Mouse (Mus musculus): ENCODE measurements at regions not wholly inside any gene's neighbourhood (a gene's known extent, or its start where the extent isn't known, plus 50 kb on each side); places are given as distances from the start of the nearest gene placed in this dataset.
"Not testable (repeated sequence)": the region's sequence is repeated elsewhere in the genome, so short reads cannot be mapped to it uniquely, and the experiment has no call there.

DNA sequence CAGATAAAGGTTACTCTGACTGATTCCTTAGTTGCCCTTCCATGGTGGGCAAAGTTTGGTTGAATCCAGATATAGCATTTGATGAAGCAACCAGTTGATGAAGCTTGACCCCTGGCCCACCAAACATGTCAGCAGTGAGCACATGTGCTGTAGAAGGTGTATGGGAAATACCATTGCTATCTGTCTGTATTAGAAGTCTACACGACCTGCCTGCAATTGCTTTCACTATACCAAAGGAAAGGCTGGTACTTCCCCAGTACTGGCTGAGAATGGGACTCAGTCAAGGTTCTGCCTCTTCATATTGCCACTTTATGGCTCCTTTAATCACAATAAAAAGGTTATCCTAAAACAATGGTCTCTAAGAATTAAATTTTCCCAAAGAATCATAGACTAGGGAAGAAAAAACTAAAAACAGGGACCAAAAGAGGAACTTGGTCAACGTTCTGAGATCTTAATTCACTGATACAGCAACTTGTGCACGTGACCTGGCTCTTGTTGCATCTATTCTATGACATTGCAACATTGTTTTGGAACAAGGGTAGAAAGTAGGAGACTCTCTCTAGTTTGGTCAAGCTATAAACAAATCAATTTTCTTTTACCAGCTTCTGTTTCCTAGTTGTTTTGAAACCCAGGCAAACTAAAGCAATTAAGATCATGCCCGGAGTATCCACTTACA, 284.0 kb downstream of the Rapgef2 start:
- no peak for DNase-seq

DNA sequence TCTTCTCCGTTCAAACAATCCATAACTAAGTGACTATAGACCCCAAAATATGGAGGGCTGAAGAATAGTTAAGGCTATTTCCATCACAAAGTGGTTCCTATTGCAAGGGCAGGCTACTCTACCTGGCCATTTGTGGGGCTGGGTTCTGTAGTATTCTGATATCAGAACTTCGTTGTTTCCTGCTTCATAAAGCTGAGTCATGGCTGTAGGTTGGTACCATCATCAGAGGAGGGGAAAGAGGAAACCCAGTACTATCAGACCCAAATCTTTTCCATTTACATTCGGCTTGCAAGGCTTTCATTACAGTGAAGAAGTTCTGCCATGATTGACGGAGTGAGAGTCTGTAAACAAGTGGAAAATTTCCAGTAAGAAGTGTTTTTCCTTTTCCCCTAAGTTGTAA, 284.6 kb downstream of the Rapgef2 start:
- DNase-seq = no peak

DNA sequence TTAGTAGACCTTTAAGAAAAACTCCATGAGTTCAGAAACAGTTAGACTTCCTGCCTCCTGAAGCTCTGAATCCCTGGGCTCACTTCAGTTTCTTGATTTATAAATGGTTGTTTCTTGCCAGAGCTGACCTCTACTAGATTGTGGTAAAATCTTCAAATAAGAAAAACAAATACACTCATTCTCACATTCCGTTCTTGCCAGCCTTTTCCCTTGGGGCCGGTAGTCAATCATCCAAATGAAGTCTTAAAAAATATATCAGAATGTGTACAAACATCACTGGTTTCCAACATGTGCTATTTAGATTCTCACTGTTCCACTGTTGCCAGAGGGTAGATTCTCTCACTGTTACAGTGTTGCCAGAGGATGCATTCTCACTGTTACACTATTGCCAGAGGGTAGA, 286.0 kb downstream of the Rapgef2 start:
- DNase-seq = no peak

DNA sequence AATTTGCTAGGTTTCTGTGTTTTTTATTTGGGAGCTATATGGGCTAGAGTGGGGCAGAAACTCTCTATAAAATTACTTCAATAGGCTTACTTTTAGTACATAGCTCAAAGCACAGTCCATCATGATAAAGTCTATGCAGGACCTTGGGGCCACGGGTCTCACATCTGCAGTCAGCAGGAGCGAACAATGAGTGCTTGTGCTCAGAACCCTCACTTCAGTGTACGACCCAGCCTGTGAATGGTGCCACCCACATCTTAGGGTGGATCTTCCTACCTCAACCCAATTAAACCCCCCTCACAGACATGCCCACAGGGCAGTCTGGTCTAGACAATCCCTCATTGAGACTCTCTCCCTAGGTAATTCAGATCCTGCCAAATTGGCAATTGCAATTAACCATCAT, 286.5 kb downstream of the Rapgef2 start:
- DNase-seq = no peak

DNA sequence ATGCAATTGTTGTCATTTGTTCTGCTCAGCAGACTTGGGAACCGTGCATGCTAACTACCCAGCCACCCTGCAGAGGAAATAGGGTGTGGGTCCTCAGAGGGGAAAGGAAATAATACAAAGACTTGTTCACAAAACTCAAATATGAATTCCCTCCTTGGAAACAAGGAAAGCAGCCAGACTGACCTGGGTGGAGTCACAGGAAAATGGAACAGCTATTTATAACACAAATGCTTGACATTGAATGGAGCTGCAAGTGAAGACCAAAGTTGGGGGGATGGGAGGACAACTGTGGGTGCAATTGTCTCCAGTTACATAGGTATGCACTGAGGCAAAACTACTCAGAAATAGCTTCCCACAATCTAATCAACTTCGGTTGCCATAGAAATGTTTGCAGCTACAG, 298.2 kb downstream of the Rapgef2 start:
- no peak for DNase-seq

DNA sequence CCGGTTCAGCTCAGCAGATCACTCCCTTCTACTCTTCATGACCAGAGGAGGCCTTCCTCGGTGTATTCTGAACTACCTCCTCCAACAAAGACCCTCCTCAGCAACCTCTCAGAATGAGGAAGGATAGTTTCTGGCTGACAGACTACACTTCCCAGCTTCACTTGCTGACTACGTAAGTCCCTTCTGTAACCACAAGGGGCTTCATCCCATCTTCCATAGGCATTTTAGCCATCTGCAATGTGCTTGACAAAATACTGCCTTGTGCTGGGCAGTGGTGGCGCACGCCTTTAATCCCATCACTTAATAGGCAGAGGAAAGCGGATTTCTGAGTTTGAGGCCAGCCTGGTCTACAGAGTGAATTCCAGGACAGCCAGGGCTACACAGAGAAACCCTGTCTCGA, 299.6 kb downstream of the Rapgef2 start:
- no peak for DNase-seq

DNA sequence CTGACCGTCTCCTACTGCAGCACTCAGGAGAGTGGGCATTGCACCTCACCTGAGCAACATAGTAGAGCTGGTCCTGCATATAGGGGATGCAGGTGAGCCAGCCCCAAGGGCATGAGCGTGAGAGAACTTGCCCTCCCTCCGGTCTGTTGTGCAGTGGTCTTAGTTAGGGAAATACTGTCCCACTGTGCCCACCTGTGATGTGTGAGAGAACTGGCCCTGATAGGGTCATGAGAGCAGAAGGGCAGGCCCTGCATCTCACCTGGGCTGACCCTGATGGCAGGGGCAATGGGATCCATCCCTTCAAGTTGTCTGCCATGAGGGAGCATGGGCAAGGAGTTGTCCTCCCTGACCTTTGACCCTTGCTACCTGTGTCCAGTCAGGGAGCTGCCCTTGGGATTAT, 305.3 kb downstream of the Rapgef2 start:
- no peak for DNase-seq

DNA sequence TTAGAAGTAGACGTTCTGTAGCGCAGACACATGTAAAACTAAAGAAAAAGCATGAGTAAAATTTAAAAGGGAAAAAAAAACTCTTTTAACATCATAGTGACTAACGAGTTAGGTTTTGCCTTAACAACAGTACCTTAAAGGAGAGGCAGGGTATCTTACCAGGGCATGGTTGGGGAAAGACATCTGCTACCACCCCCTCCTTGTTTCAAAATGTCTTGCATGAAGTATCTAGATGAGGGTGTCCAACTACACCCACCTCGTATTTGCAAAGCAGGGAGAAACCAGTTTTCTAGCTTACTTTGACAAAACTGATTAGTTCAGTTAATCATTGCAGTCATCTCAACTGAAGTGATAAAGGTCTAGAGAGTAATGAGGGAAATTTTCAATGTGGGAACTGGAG, 307.5 kb downstream of the Rapgef2 start:
- DNase-seq = no peak

DNA sequence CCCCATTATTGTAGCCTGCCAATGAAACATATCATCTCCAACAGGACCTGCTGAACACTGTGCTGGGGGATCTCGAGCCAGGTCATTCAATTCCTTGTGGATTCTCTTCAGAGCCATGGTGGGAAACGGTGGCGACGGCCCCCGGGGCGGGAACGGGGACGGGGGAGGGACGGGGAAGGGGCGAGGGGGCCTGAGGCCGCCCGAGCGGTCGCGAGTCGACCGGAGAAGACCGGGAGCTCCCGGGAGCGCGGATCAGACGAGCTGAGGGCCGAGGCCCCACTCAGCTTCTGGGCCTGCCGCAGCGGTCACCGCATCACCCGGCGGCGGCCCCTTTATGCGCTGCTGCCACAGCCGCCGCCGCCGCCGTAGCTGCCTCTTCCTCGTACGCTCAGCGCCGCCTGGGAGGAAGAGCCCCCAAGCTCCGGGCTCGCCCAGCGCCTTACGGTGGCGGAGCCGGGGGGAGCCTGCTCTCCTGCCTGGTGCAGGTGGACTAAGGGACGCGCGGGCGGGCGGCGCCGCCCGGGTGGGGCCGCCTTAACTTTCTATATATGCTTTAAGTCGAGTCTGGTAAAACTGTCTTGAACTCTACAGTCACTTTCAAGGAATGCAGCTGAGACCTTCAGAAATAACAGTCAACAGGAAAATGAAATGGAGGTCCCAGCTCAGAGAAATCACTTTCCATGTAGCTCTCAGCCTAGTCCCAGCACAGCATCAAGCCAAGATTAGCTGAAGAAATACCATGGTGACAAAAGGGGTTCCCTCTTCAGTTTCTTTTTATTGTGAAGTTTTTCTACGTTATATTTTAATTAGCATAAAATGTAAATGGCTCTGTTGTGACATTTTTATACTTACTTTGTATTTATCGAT, 319.4 kb downstream of the Rapgef2 start:
- not testable (repeated sequence) for DNase-seq

DNA sequence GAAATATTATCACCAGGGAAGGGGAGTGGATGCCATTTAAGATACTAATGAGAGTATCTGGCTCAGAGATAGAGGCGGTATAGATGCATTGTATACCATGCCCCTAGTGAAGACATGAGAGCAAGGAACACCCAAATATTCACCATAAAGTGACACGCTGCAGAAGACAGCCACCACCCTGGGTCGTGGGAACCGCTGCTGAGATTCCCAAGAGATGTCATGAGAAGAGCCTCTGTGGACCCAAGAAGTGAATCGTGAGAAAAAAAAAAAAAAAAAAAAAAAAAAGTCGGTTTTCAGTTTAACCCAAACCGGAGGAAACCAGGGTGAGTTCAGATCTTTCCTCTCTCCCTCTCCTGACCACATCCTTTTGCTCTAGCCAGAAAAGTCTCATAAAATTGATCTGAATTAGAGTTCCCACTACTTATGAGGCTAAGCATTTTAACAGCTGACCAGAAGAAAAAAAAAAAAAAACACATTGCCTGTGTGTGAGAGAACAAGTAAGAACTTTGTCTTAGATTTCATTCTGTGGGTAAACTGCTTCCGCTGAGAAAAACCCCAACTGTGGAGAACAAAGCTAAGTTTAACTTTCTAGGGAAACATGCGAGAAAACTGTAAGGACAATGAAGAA, 322.0 kb downstream of the Rapgef2 start:
- DNase-seq = no peak

DNA sequence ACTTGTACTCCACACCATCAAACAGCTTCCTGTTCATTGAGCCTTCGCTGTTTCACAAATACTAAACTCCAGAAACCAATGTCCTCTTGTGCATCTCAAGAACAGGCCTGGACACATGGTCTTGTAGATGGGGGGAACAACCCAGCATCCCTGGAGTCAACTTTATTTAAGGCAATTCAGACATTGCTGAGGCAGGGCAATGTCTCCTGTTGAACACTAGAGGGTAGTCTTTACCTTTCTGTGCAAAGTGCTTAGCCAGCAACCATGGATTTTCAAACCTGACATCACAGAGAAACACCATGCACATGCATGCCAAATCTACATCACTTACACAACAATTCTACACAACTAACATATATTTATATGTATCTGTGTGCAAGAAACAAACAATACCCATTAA, 327.5 kb downstream of the Rapgef2 start:
- DNase-seq = no peak

DNA sequence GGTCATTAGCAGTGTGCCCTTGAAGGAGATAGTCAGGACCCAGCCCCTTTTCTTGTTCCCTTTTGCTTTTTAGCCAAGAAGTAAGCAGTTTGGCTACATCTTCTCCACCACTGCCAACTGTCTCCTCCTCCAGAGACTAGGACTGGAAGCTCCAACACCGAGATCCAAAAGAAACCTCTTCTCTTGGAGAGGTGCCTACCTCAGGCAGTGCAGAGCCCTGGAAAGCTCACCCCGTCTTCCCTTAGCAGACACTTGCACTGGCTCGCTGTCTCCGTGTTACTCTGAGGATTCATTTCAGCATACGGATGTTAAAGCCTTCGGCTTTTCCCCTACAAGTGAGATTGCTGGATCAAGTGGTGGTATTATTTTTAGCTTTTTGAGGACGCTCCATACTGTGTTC, 331.0 kb downstream of the Rapgef2 start:
- no peak for DNase-seq

DNA sequence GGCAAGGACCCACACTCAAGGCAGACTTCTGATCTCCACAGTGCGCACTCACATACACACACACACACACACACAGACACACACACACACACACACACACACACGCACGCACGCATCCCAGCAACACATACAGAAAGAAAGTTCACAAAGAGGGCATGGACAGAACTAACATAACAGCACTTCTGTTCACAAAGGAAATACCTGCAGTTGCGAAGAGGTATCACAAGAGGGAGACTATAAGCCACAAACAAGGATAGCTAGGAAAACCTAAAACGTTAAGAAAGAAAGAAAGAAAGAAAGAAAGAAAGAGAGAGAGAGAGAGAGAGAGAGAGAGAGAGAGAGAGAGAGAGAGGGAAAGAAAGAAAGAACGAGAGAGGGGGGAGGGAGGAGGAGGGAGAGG, 336.9 kb downstream of the Rapgef2 start:
- not testable (repeated sequence) for DNase-seq

DNA sequence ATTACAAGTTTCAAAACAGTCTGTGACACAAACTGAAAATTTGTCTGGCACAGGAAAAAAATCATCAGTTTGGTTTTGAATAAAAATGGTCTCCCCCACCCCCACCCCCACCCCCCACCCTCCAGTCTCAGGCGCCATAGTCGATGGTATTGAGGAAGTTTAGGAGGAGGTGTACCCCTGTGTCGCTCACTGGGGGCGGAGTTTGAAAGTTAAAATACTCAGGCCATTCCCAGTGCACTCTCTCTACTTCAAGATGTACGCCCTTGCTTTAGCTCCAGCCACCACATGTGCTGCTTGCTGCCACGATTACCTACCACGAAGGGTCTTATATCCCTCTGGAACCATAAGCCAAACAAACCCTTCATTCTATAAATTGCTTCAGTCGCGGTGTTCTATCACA, 337.6 kb downstream of the Rapgef2 start:
- DNase-seq = no peak

DNA sequence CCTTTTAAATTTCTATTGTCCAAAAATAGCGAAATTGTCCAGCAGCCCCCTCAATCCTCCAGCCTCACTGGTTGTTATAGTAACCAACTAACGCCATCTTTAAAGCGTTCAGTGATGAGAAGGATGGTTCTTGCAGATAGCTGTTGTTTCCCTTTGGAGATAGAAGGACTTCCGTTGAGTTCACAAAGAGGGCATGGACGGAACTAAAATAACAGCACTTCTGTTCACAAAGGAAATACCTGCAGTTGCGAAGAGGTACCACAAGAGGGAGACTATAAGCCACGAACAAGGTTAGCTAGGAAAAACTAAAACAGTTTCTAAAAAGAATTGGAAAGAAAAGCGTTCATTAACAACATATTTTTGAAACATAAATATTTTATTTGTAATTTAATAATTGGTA, 338.1 kb downstream of the Rapgef2 start:
- DNase-seq = peak in 1 of 2 experiments; percentile 6

DNA sequence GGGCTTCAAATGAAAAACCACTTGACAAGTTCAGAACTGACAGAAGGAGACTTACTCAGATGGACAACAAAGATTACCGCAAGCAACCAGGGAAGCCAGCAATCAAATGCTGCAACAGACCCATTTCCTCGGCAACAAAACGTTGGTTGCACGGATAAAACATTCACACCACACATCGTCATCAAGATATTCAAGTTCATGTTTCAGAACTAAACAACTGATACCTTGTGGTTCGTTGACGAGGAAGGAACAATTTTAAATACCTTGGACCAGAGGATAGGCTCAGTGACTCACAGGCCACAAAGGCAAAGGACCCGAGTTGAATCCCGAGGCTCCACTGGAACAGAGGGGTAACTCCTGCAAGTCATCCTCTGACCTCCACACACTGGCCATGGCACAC, 339.1 kb downstream of the Rapgef2 start:
- DNase-seq = no peak

DNA sequence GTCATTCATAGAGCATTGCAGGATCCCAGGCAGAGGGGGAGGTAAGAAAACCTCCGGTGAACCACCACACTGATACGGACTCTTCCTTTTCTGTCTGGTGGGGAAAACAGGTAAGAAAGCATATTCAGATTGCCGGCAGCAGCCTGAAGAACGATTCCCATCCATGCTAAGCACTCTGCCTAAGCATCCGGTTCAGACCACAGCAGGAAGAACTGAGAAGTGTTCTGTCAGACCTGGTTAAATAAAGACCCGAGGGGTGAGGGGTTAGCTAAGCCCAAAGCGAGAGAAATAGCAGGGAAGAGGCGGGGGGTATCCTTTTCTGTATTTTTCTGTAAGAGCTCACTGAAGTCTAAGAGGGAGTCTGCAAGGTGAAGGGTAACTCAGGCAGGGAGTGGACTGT, 342.1 kb downstream of the Rapgef2 start:
- DNase-seq = no peak

DNA sequence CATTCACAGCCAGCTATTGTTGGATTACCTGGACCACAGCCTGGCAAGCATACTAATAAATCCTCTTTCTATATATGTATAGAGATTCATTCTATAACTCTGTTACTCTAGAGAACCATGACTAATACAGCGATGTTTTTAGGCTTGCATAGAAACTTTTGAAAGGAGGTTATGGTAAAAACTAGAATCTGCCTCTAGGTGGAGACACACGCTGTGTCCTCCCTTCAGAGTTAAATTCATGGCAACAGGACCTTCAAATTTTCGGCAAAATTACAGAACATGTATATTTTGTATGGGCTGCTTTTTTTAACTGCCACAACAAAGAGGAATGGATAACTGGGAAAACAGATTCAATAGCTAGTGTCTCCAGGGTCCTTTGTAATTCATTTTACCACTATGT, 353.3 kb downstream of the Rapgef2 start:
- no peak for DNase-seq

DNA sequence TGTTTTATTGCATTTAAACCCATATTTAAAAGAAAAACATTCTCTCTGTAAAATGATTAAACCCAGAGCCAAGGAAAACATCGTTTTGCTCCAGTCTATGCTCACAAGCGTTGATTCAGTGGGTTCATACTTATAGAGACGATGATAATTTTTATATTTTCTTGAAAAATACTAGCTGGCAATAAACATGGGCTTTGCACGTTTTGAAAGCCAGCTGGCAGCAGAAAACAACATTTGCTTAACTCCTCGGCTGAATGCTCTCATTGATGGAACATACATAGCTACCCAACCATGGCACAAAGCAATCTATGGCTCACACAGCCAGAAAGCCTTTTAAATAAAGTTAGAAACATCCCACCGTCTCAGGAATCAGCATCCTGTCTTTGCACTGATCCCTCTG, 366.5 kb downstream of the Rapgef2 start:
- no peak for DNase-seq

DNA sequence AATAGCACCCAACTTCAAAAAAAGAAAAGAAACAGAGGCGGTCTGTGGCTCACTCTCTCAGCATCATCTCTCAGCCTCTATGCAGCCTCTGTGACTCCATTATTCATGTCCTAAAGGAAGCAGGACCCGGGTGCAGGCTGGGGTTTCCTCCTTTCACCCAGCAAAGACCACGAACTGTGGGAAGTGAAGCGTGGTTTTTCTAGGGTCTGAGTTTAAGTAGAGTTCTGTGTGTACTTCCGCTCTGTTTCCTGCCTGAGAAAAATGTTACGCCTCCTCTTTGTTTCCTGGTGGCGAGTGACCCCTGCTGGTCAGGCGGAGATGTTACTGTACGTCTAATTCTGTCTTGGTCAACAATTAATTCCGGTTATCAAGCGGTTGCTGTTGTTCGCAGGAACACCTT, 366.9 kb downstream of the Rapgef2 start:
- peak; percentile 43 to 65 for DNase-seq

DNA sequence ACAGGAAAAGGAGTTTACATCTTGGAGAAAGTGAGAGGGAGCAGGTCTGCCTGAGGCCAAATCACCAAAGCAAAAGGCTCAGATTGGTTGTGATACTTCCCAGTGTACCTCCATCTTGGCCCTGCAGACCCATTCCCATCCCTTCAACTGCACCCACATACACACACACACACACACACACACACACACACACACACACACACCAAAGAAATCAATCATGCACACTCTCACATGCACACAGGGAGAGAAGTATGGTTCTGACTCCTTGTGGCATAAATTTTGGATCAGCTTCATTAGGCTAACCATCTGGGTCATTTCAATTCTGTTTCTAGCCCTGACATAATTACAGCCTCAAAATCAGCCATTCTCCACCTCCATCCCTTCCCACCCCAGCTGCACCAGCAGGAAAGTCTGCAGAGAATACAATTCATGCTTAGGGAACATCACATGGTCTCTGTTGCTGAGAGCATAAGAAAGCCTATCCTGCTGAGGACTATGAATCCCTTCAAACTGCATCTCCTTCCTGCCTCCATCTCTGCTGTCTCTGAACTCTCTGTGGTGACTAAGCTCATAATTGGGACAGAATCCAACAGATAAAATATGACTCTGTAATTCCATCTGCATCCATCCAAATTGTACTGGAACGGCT, 378.0 kb downstream of the Rapgef2 start:
- no peak for DNase-seq

DNA sequence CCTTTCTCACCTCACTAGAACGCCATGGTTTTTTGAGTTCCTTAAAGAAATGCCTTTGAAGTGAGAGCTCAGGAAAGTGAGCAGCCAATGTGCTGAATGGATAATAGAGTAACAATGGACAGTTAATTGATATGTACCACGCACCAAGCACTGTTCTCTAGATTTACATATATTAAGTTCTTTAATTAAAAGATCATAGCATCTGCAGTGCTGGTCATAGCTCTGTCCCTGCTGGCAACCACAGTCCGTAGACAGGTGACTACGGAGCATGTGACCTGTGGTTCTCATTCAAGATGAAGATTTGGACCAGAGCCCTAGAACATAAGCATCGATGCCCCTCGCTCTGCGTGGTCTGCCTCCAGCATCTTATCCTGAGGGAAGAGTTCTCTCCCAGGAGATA, 378.5 kb downstream of the Rapgef2 start:
- no peak for DNase-seq

DNA sequence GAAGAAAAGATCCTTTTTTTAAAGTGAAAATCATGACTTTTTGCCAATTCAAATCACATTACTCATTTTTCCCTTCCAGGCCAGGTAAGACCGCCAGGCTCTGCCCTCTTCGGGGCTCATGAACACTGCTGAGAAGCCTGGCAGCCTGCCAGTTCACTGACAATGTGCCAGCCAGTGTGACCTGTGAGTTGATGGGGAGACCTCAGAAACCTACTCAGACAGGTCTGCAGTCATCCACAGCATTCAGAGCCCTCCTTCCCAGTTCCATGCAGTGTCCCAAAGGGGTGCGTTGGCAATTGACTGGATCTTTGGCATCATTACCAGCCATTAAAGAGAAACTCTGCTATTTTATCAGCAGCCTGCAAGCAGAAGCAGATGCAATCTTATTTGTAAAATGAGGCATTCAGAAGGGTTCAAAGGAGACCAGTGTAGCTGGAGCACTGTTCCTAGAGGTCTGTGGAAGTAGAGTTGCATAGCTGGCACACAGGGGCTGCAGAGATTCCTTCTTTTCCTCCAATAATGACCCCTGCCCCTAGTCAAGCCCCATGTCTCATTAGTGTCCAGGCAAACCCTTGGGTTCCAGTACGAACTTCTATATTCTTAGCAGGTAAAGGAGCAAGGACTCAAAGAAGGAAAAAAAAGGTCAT, 384.4 kb downstream of the Rapgef2 start:
- no peak for DNase-seq
